Mouse (Mus musculus) lung, postnatal 25 days (tissue): ENCODE results near the gene Phldb3.

Experiments used
- DNase-seq: peaks from one replicate; pipeline ENCODE4 v3.0.0; 2022; ENCODE audit warnings: low spot score

The Phldb3 gene

GRCm38 (mm10) chr7:24610144-24610878, at the start of gene Phldb3:
TSS of gene Phldb3 (plus strand) at chr7:24610763.
- DNase-seq, result peak; percentile 68

GRCm38 (mm10) chr7:24561450-24561849, 49.1 kb upstream of the Phldb3 start:
- no peak for DNase-seq

- no peak for DNase-seq
Measured at GRCm38 (mm10) chr7:24563191-24563836, 47.2 kb upstream of the Phldb3 start.

GRCm38 (mm10) chr7:24563837-24564206, 46.7 kb upstream of the Phldb3 start:
- DNase-seq, result no peak

GRCm38 (mm10) chr7:24564607-24565265, 45.8 kb upstream of the Phldb3 start:
- peak; percentile 64 for DNase-seq

- no peak for DNase-seq
Measured at GRCm38 (mm10) chr7:24565627-24566026, 44.9 kb upstream of the Phldb3 start.

- DNase-seq, result no peak
Measured at GRCm38 (mm10) chr7:24566206-24566605, 44.4 kb upstream of the Phldb3 start.

- no peak for DNase-seq
Measured at GRCm38 (mm10) chr7:24568512-24568911, 42.1 kb upstream of the Phldb3 start.

GRCm38 (mm10) chr7:24571071-24571470, 39.5 kb upstream of the Phldb3 start:
- no peak for DNase-seq

- DNase-seq, result no peak
Measured at GRCm38 (mm10) chr7:24572455-24572854, 38.1 kb upstream of the Phldb3 start.

GRCm38 (mm10) chr7:24574224-24574796, 36.3 kb upstream of the Phldb3 start:
- DNase-seq, result no peak

- no peak for DNase-seq
Measured at GRCm38 (mm10) chr7:24577811-24578210, 32.8 kb upstream of the Phldb3 start.

GRCm38 (mm10) chr7:24584876-24585275, 25.7 kb upstream of the Phldb3 start:
- no peak for DNase-seq

- no peak for DNase-seq
Measured at GRCm38 (mm10) chr7:24585995-24586394, 24.6 kb upstream of the Phldb3 start.

- no peak for DNase-seq
Measured at GRCm38 (mm10) chr7:24586828-24587227, 23.7 kb upstream of the Phldb3 start.

GRCm38 (mm10) chr7:24587330-24588105, 23.0 kb upstream of the Phldb3 start, which contains the start of the genes Ethe1 and Zfp575:
TSS of gene Ethe1 (plus strand) at chr7:24587543.
TSS of gene Zfp575 (minus strand) at chr7:24587641.
- DNase-seq, result no peak

- DNase-seq, result peak; percentile 64
Measured at GRCm38 (mm10) chr7:24588336-24588735, 22.2 kb upstream of the Phldb3 start.

- DNase-seq, result no peak
Measured at GRCm38 (mm10) chr7:24591735-24592134, 18.8 kb upstream of the Phldb3 start.

- no peak for DNase-seq
Measured at GRCm38 (mm10) chr7:24592163-24592562, 18.4 kb upstream of the Phldb3 start.

- DNase-seq, result no peak
Measured at GRCm38 (mm10) chr7:24592781-24593180, 17.8 kb upstream of the Phldb3 start.

GRCm38 (mm10) chr7:24593621-24594308, 16.8 kb upstream of the Phldb3 start:
- peak; percentile 74 for DNase-seq
